Mouse (Mus musculus) limb, embryonic 11.5 days (tissue): Measurements from ENCODE around the gene Cenpm. TPM values are rescaled to one million over a fixed set of nuclear protein-coding genes. Genes with fewer than 3 reads are reported as not detected.

Experiments
- microRNA counts: library from miRNA; unstranded; fragments of <30 nt; microRNA quantifications from one replicate; lab custom pipeline; 2016
- microRNA-seq: library from miRNA; unstranded; fragments of <30 nt; microRNA quantifications from one replicate; pipeline ENCODE4, GENCODE M21; 2016
- polyA plus RNA-seq: library from polyadenylated mRNA; unstranded; fragments of >200 nt; fragmentation: Nextera tagmentation; extraction: Ambion mirVana; gene quantifications from 2 replicates; pipeline ENCODE4 v1.2.1, GENCODE M21; 2014

The Cenpm gene
- polyA plus RNA-seq, 1 experiment from 2014 or later: 89.3 TPM

MicroRNA genes within 50 kb of the gene (microRNA counts, 519-probe panel; counts per million panel counts)
- microRNA mmu-miR-33 (lab: Ali Mortazavi, UCI): 3,186 counts per million, percentile 39 among the panel's probes with 10 or more counts

Small RNA genes within 50 kb of the gene (microRNA-seq; reads per million reads assigned to microRNA genes)
- 101 reads per million, percentile 47 among the genes with 10 or more reads in this experiment for gene Mir33

Other genes starting within 250 kb of the Cenpm start
- gene Desi1, start 210.9 kb downstream of the Cenpm start, polyA plus RNA-seq: 34.4 and 37.7 TPM in 2 replicates
- 326 and 338 TPM in 2 replicates for gene Snu13, start 197.2 kb downstream of the Cenpm start, polyA plus RNA-seq
- gene 4930407I10Rik, start 185.6 kb downstream of the Cenpm start, polyA plus RNA-seq: 0.04 TPM in 1 of 2 replicates, not detected in the other
- 0.05 and 0.14 TPM in 2 replicates for gene Mei1, start 174.8 kb downstream of the Cenpm start, polyA plus RNA-seq
- 22.3 and 24.4 TPM in 2 replicates for gene Ccdc134, start 116.8 kb downstream of the Cenpm start, polyA plus RNA-seq
- 129 and 138 TPM in 2 replicates for gene Srebf2, start 97.6 kb downstream of the Cenpm start, polyA plus RNA-seq
- gene Shisa8, start 31.9 kb downstream of the Cenpm start, polyA plus RNA-seq: 0.31 TPM in 1 of 2 replicates, not detected in the other
- 0.27 TPM in 1 of 2 replicates, not detected in the other for gene Tnfrsf13c, start 20.4 kb downstream of the Cenpm start, polyA plus RNA-seq
- not detected in 2 replicates for gene 1500009C09Rik, start 7.6 kb upstream of the Cenpm start, polyA plus RNA-seq
- gene Sept3, start 30.1 kb upstream of the Cenpm start, polyA plus RNA-seq: 37.6 and 47.4 TPM in 2 replicates
- gene Wbp2nl, start 54.2 kb upstream of the Cenpm start, polyA plus RNA-seq: 0.20 TPM in 1 of 2 replicates, not detected in the other
- gene Naga, start 94.2 kb upstream of the Cenpm start, polyA plus RNA-seq: 25.8 and 29.7 TPM in 2 replicates
- gene Pheta2, start 94.2 kb upstream of the Cenpm start, polyA plus RNA-seq: 6.0 and 7.0 TPM in 2 replicates
- gene Smdt1, start 94.2 kb upstream of the Cenpm start, polyA plus RNA-seq: 220 and 233 TPM in 2 replicates
- 276 and 278 TPM in 2 replicates for gene Ndufa6, start 109.6 kb upstream of the Cenpm start, polyA plus RNA-seq
- 1.6 and 1.7 TPM in 2 replicates for gene Cyp2d22, start 135.5 kb upstream of the Cenpm start, polyA plus RNA-seq
- not detected in 2 replicates for gene Cyp2d11, start 149.3 kb upstream of the Cenpm start, polyA plus RNA-seq
- gene Cyp2d10, start 162.4 kb upstream of the Cenpm start, polyA plus RNA-seq: not detected in 2 replicates
- not detected in 2 replicates for gene Cyp2d9, start 188.7 kb upstream of the Cenpm start, polyA plus RNA-seq